Mouse (Mus musculus): ENCODE measurements around the gene Gm13279.
A peak's percentile ranks its signal among the peaks of the same experiment; 100 is the strongest.
"Not testable (repeated sequence)": the region's sequence is repeated elsewhere in the genome, so short reads cannot be mapped to it uniquely, and the experiment has no call there.

Gene Gm13279

DNA sequence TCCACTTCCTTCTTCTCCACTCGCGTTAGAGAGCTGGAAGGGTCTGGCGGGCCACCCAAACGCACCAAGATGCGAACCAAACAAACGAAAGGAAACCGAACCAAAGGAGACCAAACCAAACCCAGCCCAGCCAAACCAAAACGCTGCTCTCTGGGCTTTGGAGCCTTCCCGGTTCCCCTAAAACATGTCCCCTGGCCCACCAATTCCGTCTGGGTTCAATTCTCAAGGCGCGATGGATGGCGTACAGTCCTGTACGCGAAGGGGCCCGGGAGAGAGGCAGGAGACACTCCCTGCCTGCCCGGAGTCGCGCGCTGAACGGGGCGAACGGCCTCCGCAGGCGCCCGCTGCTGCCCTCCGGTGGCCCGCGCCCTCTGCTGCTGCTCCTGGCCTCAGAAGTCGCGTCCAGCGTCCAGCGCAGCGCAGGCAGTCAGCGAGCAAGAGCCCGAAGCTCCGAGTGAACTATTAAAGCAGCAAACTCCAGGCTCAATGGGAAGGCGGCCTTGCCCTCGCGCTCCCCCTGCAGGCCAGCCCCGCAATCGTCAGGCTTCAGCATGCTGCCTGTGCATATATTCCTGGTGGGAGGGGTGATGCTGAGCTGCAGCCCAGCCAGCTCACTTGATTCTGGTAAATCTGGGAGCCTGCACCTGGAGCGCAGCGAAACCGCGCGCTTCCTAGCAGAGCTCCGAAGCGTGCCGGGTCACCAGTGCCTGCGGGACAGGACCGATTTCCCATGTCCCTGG is 3.1 kb upstream of the Gm13279 start, which contains the start of gene Gm13275:
Gm13275 (plus strand) TSS at position 552 of the 740 bp plus-strand sequence.
- not testable (repeated sequence) for DNase-seq (ENCODE audit: low read depth)

DNA sequence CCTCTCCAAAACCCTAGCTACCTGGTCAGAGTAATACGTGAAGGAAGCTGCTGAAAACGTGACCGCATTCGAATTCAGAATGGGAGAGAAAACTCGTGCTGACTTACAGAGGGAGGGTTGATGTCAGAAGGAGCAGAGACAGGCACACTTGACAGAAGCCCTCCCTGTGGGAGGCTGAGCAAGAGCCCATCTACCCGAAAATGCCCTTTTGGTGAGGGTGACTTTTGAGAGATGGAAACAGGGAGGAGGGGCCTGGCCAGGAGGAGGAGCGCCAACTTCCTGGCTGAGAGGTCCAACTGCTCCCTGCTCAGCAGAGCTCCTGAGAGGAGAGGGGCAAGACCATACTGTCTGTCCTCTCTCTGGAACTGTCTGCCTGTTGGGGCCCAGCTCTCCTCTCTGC is 2.2 kb downstream of the Gm13279 start, which contains the start of gene Gm13285:
Gm13285 (plus strand) TSS at position 301 of the 400 bp plus-strand sequence.
- DNase-seq (ENCODE audit: low read depth), result not testable (repeated sequence)

DNA sequence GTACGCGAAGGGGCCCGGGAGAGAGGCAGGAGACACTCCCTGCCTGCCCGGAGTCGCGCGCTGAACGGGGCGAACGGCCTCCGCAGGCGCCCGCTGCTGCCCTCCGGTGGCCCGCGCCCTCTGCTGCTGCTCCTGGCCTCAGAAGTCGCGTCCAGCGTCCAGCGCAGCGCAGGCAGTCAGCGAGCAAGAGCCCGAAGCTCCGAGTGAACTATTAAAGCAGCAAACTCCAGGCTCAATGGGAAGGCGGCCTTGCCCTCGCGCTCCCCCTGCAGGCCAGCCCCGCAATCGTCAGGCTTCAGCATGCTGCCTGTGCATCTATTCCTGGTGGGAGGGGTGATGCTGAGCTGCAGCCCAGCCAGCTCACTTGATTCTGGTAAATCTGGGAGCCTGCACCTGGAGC is 5.8 kb downstream of the Gm13279 start, which contains the start of gene Gm13287:
Gm13287 (plus strand) TSS at position 301 of the 400 bp plus-strand sequence.
- DNase-seq (ENCODE audit: low read depth), result not testable (repeated sequence)

DNA sequence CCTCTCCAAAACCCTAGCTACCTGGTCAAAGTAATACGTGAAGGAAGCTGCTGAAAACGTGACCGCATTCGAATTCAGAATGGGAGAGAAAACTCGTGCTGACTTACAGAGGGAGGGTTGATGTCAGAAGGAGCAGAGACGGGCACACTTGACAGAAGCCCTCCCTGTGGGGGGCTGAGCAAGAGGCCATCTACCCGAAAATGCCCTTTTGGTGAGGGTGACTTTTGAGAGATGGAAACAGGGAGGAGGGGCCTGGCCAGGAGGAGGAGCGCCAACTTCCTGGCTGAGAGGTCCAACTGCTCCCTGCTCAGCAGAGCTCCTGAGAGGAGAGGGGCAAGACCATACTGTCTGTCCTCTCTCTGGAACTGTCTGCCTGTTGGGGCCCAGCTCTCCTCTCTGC is 8.0 kb downstream of the Gm13279 start, which contains the start of gene Gm13288:
Gm13288 (plus strand) TSS at position 301 of the 400 bp plus-strand sequence.
- not testable (repeated sequence) for DNase-seq (ENCODE audit: low read depth)

DNA sequence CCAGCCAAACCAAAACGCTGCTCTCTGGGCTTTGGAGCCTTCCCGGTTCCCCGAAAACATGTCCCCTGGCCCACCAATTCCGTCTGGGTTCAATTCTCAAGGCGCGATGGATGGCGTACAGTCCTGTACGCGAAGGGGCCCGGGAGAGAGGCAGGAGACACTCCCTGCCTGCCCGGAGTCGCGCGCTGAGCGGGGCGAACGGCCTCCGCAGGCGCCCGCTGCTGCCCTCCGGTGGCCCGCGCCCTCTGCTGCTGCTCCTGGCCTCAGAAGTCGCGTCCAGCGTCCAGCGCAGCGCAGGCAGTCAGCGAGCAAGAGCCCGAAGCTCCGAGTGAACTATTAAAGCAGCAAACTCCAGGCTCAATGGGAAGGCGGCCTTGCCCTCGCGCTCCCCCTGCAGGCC is 8.6 kb downstream of the Gm13279 start:
- not testable (repeated sequence) for DNase-seq (ENCODE audit: low read depth)

DNA sequence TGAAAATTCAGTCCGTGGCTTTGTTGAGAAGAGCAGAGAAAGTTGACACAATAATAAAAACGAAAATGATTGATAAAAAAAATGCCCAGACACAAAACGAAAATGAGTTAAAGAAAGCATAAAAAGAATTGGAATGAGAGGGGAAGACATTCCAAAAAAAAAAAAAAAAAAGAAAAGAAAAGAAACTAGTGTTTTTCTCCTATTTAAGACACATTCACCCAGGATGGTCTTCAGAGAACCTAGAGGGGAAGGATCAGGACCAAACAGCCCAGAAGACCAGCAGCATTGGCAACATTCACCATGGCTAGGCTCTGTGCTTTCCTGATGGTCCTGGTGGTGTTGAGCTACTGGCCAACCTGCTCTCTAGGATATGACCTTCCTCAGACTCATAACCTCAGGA is 18.7 kb downstream of the Gm13279 start, which contains the start of gene Ifna7:
Ifna7 (plus strand) TSS at position 301 of the 400 bp plus-strand sequence.
- no peak for DNase-seq (ENCODE audit: low read depth)

DNA sequence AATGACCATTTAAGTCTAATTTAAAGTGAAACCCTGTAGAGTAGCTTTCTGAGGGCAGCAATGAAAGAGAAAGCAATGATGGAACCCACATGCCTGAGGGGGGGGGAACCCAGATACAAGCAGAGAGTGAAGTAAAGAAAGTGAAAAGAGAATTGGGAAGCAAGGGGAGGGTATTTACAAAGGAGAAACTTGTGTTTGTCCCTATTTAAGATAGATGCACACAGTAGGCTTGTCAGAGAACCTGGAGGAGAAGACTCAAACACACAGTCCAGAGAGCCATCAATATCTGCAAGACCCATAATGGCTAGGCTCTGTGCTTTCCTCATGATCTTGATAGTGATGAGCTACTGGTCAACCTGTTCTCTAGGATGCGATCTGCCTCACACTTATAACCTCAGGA is 22.5 kb downstream of the Gm13279 start, which contains the start of gene Ifna11:
Ifna11 (plus strand) TSS at position 301 of the 400 bp plus-strand sequence.
- DNase-seq (ENCODE audit: low read depth), result no peak

DNA sequence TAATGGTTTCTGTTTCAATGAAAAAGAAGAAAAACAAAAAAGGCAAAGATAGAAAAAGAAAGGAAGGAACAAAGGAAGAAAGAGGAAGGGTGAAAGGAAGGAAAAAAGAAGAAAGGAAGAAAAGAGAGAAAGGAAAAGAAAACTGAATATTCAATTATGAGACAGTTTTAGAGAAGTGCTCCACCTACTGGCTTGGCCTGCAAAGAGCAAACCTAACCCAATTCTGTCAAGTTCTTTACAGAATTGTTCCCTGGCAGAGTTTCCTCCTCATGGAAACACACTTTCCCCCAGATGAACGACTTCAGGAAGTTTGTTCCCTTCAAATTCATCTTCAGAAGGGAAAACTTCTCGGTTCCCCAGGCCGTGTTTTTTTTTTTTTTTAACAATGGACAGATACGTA is 25.8 kb downstream of the Gm13279 start:
- DNase-seq (ENCODE audit: low read depth), result peak; percentile 5

DNA sequence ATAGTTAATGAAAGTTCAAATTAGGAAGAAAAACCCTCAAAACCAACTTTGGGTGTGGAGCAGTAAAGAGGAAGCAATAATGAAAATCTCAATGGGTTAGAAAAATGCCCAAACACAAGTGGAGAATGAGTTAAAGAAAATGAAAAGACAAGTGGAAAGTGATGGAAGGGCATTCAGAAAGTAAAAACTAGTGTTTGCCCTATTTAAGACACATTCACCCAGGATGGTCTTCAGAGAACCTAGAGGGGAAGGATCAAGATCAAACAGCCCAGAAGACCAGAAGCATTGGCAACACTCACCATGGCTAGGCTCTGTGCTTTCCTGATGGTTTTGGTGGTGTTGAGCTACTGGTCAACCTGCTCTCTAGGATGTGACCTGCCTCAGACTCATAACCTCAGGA is 29.9 kb downstream of the Gm13279 start, which contains the start of gene Ifna6:
Ifna6 (plus strand) TSS at position 301 of the 400 bp plus-strand sequence.
- not testable (repeated sequence) for DNase-seq (ENCODE audit: low read depth)

DNA sequence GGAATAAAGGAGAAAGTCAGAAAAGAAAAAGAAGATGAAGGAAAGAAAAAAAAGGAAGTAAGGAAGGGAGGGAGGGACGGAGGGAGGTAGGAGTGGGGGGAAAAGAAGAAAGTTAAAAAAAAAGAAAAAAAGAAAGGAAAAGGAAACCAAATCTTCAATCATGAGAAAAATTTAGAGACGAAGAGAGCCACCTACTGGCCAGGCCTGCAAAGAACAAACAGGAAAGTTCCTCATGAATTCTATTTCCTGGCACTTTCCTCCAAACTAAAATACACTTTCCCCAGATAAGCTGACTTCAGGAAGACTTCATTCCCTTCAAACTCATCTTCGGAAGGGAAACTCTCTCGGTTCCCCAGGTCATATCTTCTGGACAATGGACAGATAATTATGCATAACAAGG is 33.3 kb downstream of the Gm13279 start:
- peak; percentile 16 for DNase-seq (ENCODE audit: low read depth)

DNA sequence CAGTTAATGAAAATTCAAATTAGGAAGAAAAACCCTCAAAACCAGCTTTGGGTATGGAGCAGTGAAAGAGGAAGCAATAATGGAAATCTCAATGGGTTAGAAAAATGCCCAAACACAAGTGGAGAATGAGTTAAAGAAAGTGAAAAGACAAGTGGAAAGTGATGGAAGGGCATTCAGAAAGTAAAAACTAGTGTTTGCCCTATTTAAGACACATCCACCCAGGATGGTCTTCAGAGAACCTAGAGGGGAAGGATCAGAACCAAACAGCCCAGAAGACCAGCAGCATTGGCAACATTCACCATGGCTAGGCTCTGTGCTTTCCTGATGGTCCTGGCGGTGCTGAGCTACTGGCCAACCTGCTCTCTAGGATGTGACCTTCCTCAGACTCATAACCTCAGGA is 38.0 kb downstream of the Gm13279 start, which contains the start of gene Ifna5:
Ifna5 (plus strand) TSS at position 301 of the 400 bp plus-strand sequence.
- DNase-seq (ENCODE audit: low read depth), result not testable (repeated sequence)

DNA sequence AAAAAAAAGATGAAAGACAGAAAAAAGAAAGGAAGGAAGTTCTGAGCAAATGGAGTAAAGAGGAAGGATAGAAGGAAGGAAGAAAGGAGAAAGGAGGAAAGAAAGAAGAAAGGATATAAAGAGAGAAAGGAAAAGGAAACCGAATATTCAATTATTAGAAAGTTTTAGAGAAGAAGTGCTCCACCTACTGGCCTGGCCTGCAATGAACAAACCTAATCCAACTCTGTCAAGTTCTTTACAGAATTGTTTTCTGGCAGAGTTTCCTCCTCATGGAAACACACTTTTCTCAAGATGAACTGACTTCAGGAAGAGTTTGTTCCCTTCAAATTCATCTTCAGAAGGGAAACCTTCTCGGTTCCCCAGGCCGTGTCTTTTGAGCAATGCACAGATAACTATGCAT is 41.6 kb downstream of the Gm13279 start:
- DNase-seq (ENCODE audit: low read depth), result peak; percentile 4

DNA sequence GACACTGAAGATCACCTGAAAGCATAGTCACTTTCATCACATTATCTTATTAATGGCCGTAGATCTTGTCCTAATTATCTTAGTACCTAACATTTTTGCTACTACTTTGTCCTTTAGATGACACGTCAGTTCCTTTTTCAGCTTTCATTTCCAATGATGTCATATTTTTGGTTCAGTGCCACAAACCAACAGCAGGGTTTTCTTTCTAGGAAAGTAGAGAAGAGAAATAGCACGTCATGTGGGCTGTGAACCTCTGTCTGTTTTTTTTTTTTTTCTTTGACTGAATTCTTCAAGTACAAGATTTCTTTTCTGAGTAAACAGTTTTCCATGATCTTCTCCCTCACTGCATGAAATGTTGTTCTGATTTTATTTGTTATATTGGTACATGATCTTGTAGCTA is 42.9 kb downstream of the Gm13279 start:
- no peak for DNase-seq (ENCODE audit: low read depth)

DNA sequence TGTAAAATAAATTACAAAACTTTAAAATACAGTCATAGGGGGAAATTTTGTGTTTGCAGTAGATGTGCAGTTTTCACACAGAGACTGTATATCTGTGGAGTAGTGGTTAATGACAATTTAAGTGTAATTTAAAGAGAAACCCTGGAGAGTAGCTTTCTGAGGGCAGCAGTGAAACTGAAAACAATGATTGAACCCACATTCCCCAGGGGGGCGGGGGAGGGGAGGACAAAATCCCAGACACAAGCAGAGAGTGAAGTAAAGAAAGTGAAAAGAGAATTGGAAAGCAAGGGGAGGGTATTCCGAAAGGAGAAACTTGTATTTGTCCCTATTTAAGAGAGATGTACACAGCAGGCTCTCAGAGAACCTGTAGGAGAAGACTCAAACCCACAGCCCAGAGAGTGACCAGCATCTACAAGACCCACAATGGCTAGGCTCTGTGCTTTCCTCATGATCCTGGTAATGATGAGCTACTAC is 44.3 kb downstream of the Gm13279 start, which contains the start of gene Ifna4:
Ifna4 (plus strand) TSS at position 424 of the 474 bp plus-strand sequence.
- DNase-seq (ENCODE audit: low read depth), result no peak

DNA sequence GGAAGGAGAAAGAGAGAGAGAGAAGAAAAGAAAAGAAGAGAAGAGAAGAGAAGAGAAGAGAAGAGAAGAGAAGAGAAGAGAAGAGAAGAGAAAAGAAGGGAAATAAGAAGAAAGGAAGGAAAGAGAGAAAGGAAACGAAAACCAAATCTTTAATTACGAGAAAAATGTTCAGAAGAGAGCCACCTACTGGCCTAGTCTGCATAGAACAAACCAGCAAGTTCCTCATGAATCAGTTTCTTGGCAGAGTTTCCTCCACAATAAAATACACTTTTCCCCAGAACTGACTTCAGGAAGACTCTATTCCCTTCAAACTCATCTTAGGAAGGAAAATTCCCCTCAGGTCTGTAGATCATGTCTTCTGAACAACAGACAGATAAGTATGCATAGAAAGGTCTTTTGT is 48.1 kb downstream of the Gm13279 start:
- peak; percentile 4 for DNase-seq (ENCODE audit: low read depth)

Measured in fibroblast of lung, adult 2 months (primary cell).